Mouse (Mus musculus): ENCODE results near the gene Nvl. TPM values are rescaled to one million over a fixed set of nuclear protein-coding genes. Genes with fewer than 3 reads are reported as not detected.

Gene Nvl
- 1 to 10 TPM; 6.9 to 8.0 (median 7.2) TPM for total RNA-seq (2022)

GRCm38 (mm10) chr1:181143950-181144836, at the start of gene Nvl, which contains the start of gene Cnih4:
Gene Nvl, minus strand, starts transcription at chr1:181144204.
Gene Cnih4, plus strand, starts transcription at chr1:181144693.
- peak; percentile 91 for DNase-seq (ENCODE audit: low spot score)

GRCm38 (mm10) chr1:181188925-181189324, 44.9 kb upstream of the Nvl start:
- DNase-seq (ENCODE audit: low spot score): no peak

DNA sequence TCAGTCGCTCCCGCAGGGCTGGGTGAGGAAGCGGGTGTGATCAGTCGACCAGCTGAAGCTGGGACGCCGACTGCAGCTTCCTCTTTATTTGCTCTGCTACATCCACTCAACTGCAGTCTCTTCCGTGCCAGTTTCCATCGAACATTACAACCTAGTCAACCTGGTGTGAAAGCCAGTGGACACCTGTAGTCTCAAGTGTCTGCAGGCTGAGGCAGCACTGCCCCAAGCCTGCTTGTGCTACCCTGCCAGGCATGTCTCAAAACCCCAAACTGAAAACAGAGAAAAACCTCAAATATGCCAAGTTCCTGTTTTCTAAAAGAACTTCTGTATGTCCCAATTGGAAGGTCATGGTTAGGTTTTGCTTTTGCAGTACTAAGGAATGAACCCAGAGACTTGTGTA, 26.2 kb upstream of the Nvl start:
- no peak for DNase-seq (ENCODE audit: low spot score)

GRCm38 (mm10) chr1:181168377-181168776, 24.4 kb upstream of the Nvl start:
- DNase-seq (ENCODE audit: low spot score): no peak

GRCm38 (mm10) chr1:181167816-181168215, 23.8 kb upstream of the Nvl start:
- DNase-seq (ENCODE audit: low spot score): no peak

DNA sequence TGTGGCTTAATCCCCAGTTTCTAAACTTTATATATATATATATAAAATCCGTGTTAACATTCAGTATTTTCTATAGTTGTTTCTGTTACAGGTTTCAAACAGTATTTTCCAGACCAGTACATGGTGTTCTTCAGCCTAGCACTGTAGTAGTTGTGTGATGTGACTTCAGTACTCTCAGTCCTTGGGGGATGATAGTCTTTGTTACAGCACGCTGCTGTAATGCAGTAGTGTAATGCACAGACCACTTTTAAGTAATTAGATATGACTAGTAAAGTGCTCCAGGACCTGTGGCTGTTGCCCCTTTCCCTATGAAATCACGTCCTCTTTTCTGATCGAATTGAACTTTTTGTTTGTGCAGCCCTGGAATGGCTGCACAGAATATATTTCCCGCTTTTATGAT, 7.5 kb upstream of the Nvl start:
- DNase-seq (ENCODE audit: low spot score): no peak

GRCm38 (mm10) chr1:181150827-181151534, 7.0 kb upstream of the Nvl start:
- DNase-seq (ENCODE audit: low spot score): peak; percentile 92

DNA sequence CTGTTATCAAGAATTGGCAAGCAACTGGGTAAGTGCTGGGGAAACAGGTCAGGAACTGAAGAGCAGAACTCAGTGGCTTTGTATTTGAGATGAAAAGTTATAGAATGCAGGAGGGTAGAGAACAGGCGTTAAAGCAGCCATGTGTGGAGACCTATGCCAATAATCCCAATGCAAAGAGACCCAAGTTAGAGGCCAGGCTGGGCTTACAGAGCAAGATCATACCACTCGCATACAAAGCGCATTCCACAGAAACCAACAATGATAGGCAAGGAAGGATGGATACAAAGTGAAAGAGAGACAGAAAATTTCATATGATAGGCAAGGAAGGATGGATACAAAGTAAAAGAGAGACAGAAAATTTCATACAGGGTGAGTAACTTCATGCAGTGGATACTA, 6.4 kb upstream of the Nvl start:
- DNase-seq (ENCODE audit: low spot score): no peak

DNA sequence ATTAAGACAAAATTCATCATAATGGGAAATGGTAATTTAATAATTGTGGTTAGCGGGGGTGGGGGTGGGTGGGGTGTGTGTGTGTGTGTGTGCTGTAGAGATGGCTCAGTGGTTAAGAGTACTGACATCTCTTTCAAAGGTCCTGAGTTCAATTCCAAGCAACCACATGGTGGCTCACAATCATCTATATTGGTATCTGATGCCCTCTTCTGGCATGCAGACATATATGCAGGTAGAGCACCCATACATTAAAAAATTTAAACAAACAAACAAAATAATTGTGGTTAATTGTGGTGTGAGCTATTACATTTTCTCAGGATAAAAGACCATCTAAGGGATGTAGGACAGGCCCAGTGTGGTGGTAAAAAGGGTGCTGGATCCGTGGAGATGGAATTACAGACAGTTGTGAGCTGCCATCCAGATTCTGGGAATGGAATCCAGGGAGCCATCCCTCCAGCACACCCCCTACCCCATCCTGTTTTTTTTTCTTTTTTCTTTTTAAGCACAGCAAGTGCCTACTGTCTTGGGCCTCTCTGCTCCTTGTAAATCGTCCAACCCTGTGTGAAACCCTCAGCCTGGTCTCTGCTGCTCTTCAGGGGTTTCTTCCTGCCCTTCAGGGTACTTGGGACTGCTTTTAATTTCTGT, 5.5 kb upstream of the Nvl start:
- DNase-seq (ENCODE audit: low spot score): no peak

GRCm38 (mm10) chr1:181148540-181148939, 4.5 kb upstream of the Nvl start:
- no peak for DNase-seq (ENCODE audit: low spot score)

GRCm38 (mm10) chr1:181146187-181146586, 2.2 kb upstream of the Nvl start:
- DNase-seq (ENCODE audit: low spot score): no peak

DNA sequence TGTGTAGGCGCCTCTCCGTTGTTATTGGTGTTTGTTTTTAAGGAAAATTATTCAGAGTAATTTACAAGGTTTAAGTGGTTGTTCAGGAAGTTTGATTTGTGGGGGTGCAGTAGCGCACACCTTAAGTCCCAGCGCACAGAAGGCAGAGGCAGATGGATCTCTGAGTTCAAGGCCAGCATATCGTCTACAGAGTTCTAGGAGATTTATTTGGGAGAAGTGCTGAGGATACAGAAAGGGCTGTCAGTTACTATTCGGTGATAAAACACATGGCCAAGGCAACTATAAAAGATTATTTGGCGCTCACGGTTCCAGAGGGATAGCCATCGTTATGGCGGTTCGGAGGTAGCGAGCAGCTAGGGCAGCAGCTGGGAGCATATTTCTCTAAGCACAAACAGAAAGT, 962 bp upstream of the Nvl start:
- DNase-seq (ENCODE audit: low spot score): no peak

DNA sequence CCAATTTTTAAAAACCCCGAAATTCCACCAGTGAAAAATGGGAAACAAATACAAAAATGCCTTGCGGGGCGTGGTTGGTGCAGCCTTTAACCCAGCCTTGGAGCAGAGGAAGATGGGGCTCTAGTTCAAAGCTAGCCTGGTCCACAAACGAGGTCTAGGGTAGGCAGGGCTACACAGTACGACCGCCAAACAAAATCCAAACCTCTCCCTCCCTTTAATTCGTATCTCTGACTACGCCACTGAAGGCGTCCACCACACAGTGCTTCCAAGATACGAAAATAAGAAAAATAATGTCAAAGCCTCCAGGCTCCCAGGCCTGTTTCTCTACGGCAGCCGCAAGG, 425 bp downstream of the Nvl start:
- DNase-seq (ENCODE audit: low spot score): no peak

DNA sequence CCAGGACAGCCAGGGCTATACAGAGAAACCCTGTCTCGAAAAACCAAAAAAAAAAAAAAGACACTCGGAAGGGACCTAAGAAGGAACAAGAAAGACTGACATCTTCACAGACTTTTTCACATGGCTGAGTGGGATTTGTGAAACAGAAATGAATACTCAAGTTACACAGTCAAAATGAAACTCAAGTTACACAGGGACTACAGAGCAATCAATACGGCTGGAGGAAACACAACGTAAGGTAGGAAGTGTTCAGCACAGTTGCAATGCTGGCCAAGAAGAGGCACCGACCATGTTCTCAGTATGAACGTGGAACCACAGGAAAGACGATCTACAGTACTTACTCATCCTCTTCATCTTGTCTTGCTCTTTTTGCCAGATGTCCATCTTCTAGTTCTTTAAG, 5.3 kb downstream of the Nvl start:
- DNase-seq (ENCODE audit: low spot score): no peak

DNA sequence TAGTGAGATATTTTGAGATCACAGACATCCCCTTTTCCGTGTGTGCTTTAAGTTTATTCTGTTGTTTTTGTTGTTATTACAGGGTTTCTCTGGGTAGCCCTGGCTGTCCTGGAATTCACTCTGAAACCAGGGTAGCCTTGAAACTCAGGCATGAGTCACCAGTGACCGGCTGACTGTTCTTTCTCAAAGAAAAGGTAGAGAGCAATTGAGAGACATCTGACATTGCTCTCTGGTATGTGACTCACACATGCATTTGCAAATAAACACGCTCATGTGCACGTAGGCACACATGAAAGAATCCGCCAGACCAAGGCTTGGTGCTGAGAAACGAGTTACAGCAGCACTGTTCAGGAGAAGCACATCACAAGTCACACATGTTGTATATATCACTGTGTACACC, 12.1 kb downstream of the Nvl start:
- DNase-seq (ENCODE audit: low spot score): no peak

DNA sequence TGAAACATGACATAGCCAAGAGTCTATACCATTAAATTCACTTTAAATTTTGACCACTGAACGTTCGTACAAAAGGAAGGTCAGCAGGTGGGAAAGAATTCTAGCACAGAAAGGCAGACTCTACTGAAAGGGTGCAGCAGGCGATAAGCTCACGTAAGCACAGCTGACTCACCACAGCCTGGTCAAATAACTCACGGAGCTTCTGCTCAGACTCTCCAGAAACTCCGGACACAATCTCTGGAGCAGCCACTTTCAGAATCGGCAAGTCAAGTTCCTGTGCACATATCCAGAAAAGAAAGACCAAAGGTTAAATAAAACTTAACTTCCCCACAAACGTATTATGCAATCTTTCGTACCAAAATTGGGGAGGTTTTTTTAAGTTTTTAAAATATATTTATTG, 17.2 kb downstream of the Nvl start:
- DNase-seq (ENCODE audit: low spot score): no peak

GRCm38 (mm10) chr1:181125916-181126315, 18.1 kb downstream of the Nvl start:
- DNase-seq (ENCODE audit: low spot score): no peak

GRCm38 (mm10) chr1:181124145-181124544, 19.9 kb downstream of the Nvl start:
- DNase-seq (ENCODE audit: low spot score): no peak

- no peak for DNase-seq (ENCODE audit: low spot score)
Measured at GRCm38 (mm10) chr1:181117112-181117511, 26.9 kb downstream of the Nvl start.

GRCm38 (mm10) chr1:181090048-181090447, 54.0 kb downstream of the Nvl start:
- no peak for DNase-seq (ENCODE audit: low spot score)

- no peak for DNase-seq (ENCODE audit: low spot score)
Measured at GRCm38 (mm10) chr1:181084021-181084420, 60.0 kb downstream of the Nvl start.

DNA sequence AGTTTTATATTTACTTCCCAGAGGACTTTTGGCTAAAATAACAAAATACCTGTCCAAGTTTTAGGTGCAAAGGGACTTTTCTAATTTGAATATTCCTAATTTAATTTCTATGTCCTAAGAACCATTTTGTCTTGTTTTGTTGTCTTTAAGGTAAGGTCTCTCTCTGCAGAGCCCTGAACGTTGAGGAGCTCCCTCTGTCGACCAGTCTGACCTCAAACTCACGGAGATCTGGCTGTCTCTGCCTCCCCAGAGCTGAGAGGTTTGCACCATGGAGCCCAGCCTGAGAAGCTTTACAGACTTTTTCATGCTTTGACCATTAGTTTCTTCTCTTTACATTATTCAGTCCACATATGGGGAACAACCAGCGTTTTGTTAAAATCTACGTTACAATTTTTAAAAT, 70.9 kb downstream of the Nvl start:
- DNase-seq (ENCODE audit: low spot score): no peak

- DNase-seq (ENCODE audit: low spot score): no peak
Measured at GRCm38 (mm10) chr1:181069671-181070070, 74.3 kb downstream of the Nvl start.

Data from heart, adult 8-10 months (tissue).